Mouse (Mus musculus) lung, adult 2 months (tissue): ENCODE data around the gene Cdc42. TPM values are rescaled to one million over a fixed set of nuclear protein-coding genes. Genes with fewer than 3 reads are reported as not detected.

ENCODE experiments used
- DNase-seq: peaks from one replicate; pipeline ENCODE4 v3.0.0; 2022
- H3K4me1 ChIP-seq: fragments of 200-500 bp; 2 replicates; pipeline ENCODE4 v1.6.1; 2011; ENCODE audit warnings: low read length; ENCODE audit not compliant: control insufficient read depth, insufficient read depth
- H3K4me3 ChIP-seq: fragments of 200-500 bp; replicated peaks from 2 replicates; pipeline ENCODE3; 2011; ENCODE audit warnings: low read depth, mild to moderate bottlenecking, control low read depth, low read length; ENCODE audit errors: extremely low read depth
- CTCF ChIP-seq: fragments of 200-500 bp; IDR thresholded peaks from 2 replicates; pipeline ENCODE4 v1.5.1; 2011; ENCODE audit warnings: mild to moderate bottlenecking, low read length, control low read depth; ENCODE audit not compliant: insufficient read depth
- POLR2A ChIP-seq: fragments of 200-500 bp; IDR thresholded peaks from 2 replicates; pipeline ENCODE4 v1.6.1; 2011; ENCODE audit warnings: low read depth, mild to moderate bottlenecking, control low read depth, low read length, borderline replicate concordance; ENCODE audit errors: extremely low read depth
- WGBS: fragments of 180-500 bp; shearing (Covaris S2); methylation state at CpG from one replicate; pipeline ENCODE4 v1.1.7; 2018; 5-methylcytosine and 5-hydroxymethylcytosine counted together
- polyA plus RNA-seq: library from polyadenylated mRNA; depleted of rRNA; stranded (reverse); fragments of >200 nt; gene quantifications from 2 replicates; pipeline ENCODE4 v1.2.3, GENCODE M21; 2012; rRNA removed

Gene Cdc42
- 67.9 and 124 TPM in 2 replicates for polyA plus RNA-seq

DNA sequence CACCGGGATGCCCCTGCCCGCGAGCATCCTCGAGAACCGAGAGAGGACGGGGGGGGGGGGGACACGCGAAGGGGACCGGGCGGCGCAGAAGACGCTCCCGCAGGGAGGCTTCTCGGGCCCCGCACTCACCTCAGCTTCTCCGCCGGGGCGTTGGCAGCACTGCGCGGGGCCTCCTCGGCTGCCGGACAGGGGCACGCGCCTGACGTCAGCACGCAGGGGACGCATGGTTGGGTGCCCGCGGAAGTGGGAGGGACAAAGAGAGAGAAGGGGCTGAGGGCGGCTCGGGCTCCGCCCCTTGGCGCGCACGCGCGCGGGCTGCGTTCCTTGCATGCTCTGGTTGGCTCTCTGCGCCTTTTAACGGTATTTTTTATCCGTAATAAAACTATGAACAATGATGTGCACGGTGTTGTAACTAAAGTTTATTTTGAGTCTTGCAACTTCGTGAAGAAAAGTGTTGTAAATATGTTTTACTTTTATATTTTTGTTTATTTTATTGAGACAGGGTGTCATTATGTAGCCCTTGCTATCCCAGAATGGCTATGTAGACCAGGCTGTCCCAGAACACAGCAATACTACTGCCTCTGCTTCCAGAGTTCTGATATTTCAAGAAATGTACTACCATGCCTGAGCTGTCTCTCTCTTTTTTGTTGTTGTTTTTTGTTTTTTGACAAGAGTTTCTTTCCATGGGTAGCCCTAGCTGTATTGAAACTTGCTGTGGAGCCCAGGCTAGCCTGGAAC lies at the start of gene Cdc42:
Gene Cdc42 (minus strand): TSS at position 204 of the 738 bp plus-strand sequence.
- WGBS, result under 1% methylated on average over 41 of the region's 44 CpGs
- peak; percentile 98 for DNase-seq

DNA sequence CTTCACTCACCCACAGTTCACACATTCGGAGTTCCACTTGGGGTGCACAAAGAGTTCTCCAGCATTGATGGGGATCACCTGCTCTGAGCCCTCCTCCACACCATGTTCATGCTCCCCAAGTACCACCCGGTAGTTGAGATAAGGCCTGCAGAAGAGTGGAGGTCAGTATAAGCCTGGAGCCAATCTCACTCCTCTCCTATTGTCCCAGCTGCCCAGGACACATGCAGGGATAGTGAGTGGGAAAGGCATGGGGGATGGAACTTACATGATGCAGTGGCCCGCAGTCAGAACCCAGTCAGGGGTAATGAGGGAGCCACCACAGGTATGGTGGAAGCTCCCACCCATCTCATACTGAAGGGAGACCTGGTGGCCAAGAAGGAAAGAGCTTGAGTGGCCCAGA lies 48.1 kb upstream of the Cdc42 start:
- no peak for DNase-seq
- 88% methylated on average over 3 of the region's 3 CpGs for WGBS
- Histone ChIP-seq H3K4me3 (no peak overlapping the region), H3K4me1 (no peaks in the 10 kb centered on the region)
- TF ChIP-seq CTCF, result no peak
- no peak for TF ChIP-seq POLR2A

More for the DNA sequence above, at the start of gene Cdc42:
- Histone ChIP-seq H3K4me3 (peak within 1 kb of the TSS; percentile 84), H3K4me1 (peaks cover 25% of the 10 kb centered on the region)
- TF ChIP-seq CTCF (no peak), POLR2A (peak; percentile 97)

- H3K4me1 ChIP-seq, result no peaks in the 10 kb centered on the region
- no peak for DNase-seq
Measured at GRCm38 (mm10) chr4:137396641-137397525, 39.4 kb upstream of the Cdc42 start.

DNA sequence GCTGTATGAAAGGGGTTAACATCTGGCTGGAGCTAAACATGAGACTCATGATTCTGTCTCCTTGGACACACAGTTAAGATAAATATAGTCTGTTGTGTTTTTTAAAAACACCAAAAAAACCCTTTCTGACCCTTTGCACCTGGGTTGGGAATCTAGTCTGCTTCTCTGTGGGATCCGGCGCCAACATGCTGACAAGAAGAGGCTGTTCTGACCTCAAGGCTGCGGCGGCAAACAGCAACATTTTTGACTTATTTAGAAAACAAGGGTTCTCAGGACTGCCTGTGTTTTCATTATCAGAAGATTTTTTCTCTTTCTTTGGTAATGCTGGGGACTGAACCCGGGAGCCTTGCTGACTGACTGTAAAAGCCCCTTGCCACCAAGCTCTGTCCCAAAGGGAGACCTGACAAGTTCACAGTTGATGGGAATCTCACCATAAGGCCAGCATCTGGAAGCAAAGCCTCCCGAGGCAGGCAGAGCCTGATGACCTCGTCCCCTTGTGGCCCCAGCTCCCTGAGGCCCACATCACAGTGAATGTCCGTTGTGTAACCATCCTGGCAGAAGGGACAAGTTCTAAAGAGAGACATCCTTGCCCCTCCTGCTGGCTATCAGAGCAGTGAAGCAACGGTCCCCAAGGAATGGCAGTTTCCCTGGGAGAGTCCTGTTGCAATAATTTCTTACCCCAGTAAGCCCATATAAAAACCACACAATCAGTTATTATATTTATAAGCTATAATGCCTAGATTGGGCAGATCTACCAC lies 36.0 kb upstream of the Cdc42 start:
- Histone ChIP-seq H3K4me3 (no peak overlapping the region), H3K4me1 (no peaks in the 10 kb centered on the region)
- TF ChIP-seq CTCF, result no peak
- TF ChIP-seq POLR2A, result no peak
- no peak for DNase-seq
- WGBS, result 56% methylated on average over 9 of the region's 9 CpGs

More at GRCm38 (mm10) chr4:137396641-137397525, 39.4 kb upstream of the Cdc42 start:
- 69% methylated on average over 15 of the region's 15 CpGs for WGBS
- H3K4me3 ChIP-seq, result no peak overlapping the region
- TF ChIP-seq POLR2A, result no peak
- TF ChIP-seq CTCF, result no peak

DNA sequence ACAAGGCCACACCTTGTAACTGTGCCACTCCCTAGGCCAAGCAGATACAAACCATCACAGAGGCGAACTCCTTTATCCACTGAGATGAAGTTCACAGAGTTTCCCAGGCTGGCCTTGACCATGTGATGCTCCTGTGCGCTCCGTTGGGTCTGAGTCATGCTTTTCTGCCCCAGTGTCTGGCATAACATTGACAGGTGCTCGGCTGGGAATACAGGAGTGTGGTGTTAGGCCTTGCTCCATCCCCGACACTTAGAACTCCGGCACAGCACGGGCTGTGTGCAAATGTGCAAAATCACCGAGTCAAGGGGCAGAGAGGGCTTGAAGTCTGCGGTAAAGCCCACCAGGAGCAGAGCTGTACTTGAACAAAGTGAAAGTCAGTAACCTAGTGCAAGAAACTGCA lies 35.4 kb upstream of the Cdc42 start:
- WGBS, result 88% methylated on average over 9 of the region's 9 CpGs
- no peak for DNase-seq
- no peaks in the 10 kb centered on the region for H3K4me1 ChIP-seq
- TF ChIP-seq POLR2A (no peak), CTCF (no peak)
- no peak overlapping the region for H3K4me3 ChIP-seq

- 85% methylated on average over 3 of the region's 3 CpGs for WGBS
- TF ChIP-seq CTCF, result peak; percentile 19; the same call in 1 of the 2 replicates
- no peak for TF ChIP-seq POLR2A
- no peak for DNase-seq
- no peaks in the 10 kb centered on the region for H3K4me1 ChIP-seq
- no peak overlapping the region for H3K4me3 ChIP-seq
Measured at GRCm38 (mm10) chr4:137391287-137391686, 33.8 kb upstream of the Cdc42 start.

GRCm38 (mm10) chr4:137390196-137390595 lies 32.7 kb upstream of the Cdc42 start:
- Histone ChIP-seq H3K4me3 (no peak overlapping the region), H3K4me1 (no peaks in the 10 kb centered on the region)
- TF ChIP-seq POLR2A, result no peak
- DNase-seq, result no peak
- WGBS, result 89% methylated on average over 4 of the region's 4 CpGs

GRCm38 (mm10) chr4:137388983-137389382 lies 31.5 kb upstream of the Cdc42 start:
- Histone ChIP-seq H3K4me3 (peak overlapping the region; percentile 30), H3K4me1 (no peaks in the 10 kb centered on the region)
- 15% methylated on average over 6 of the region's 6 CpGs for WGBS

More at GRCm38 (mm10) chr4:137388983-137389382, 31.5 kb upstream of the Cdc42 start:
- DNase-seq, result no peak
- TF ChIP-seq CTCF, result no peak
- no peak; the same call in 1 of the 2 replicates for TF ChIP-seq POLR2A
